Mouse (Mus musculus): Measurements from ENCODE around the gene Rps2. TPM values are rescaled to one million over a fixed set of nuclear protein-coding genes. Genes with fewer than 3 reads are reported as not detected.
"Not testable (repeated sequence)": the region's sequence is repeated elsewhere in the genome, so short reads cannot be mapped to it uniquely, and the experiment has no call there.

Rps2 gene
- total RNA-seq, 1 experiment from 2014 or later = 1,140 TPM

- ATAC-seq (replicated peaks in 1 of 2; ENCODE audit: insufficient read depth in 1 of 2, low FRiP score in 2 of 2, low TSS enrichment in 1 of 2, low read depth in 1 of 2, poor library complexity in 2 of 2, severe bottlenecking in 2 of 2) = peak; percentile 42 to 67
These were observed 21.8 kb upstream of the Rps2 start, which contains the start of the genes Gfer and Noxo1 for GRCm38 (mm10) chr17:24696011-24696697. Gene Gfer, minus strand, starts transcription at chr17:24696156. Gene Noxo1, plus strand, starts transcription at chr17:24696234.

DNA sequence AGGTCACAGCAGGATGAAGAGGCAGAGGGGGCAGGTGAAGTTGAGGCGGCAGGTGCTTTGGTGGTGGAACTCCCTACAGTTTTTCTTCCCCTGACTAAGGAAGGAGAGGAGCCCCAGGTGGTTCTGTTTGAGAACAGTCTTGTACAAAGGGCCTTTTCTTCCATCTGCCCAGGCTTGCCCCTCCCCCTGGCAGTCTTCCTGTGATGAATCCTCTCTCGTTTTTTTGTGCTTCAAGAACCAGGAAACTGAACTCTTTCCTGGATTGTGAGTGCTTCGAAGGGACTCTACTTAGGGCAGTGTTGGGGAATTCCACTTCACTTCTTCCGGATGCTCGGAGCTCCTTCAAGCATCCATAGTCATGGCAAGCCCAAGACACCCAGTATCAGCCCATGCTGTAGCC lies 19.9 kb upstream of the Rps2 start:
- ATAC-seq (replicated peaks in 1 of 2; ENCODE audit: insufficient read depth in 1 of 2, low FRiP score in 2 of 2, low TSS enrichment in 1 of 2, low read depth in 1 of 2, poor library complexity in 2 of 2, severe bottlenecking in 2 of 2) = no peak

DNA sequence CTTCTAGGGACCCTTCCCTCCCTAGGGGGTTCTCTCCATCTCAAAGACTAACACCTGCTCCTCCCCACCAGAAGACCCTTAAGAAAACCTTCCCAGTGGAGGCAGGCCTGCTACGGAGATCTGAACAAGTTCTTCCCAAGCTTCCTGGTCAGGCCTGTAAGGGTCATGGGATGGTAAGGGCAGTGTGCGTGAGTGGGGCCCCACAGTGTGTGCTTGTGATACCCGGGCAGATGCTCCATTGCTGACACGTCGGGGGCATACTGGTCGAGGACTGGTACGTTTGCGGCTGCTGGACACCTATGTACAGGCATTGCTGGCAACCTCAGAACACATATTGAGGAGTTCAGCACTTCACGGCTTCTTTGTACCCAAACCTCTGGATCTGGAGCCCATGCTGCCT lies 19.2 kb upstream of the Rps2 start:
- ATAC-seq (replicated peaks in 1 of 2; ENCODE audit: insufficient read depth in 1 of 2, low FRiP score in 2 of 2, low TSS enrichment in 1 of 2, low read depth in 1 of 2, poor library complexity in 2 of 2, severe bottlenecking in 2 of 2) = no peak

- no peak for ATAC-seq (replicated peaks in 1 of 2; ENCODE audit: insufficient read depth in 1 of 2, low FRiP score in 2 of 2, low TSS enrichment in 1 of 2, low read depth in 1 of 2, poor library complexity in 2 of 2, severe bottlenecking in 2 of 2)
These were observed 18.4 kb upstream of the Rps2 start for GRCm38 (mm10) chr17:24699473-24699872.

GRCm38 (mm10) chr17:24701251-24701650 lies 16.7 kb upstream of the Rps2 start:
- ATAC-seq (replicated peaks in 1 of 2; ENCODE audit: insufficient read depth in 1 of 2, low FRiP score in 2 of 2, low TSS enrichment in 1 of 2, low read depth in 1 of 2, poor library complexity in 2 of 2, severe bottlenecking in 2 of 2) = no peak

DNA sequence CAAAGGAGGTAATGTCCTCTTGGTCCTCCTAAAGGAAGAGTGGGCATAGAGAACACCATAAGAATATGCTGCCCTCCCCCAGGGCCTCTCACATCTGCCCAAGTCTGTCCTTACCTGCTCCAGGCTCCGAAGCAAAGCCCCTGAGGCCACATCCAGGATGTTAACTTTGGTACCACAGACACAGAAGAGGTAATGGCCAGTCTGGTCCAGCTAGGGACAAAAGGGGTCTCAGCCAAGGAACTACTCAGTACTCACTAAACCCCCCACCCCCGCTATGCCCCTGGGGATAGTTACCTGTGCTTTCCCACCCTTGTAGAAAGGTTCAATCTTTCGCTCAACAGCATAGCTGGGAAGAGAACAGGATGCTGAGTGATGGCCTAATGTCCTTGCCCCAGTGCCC lies 12.1 kb upstream of the Rps2 start:
- ATAC-seq (replicated peaks in 1 of 2; ENCODE audit: insufficient read depth in 1 of 2, low FRiP score in 2 of 2, low TSS enrichment in 1 of 2, low read depth in 1 of 2, poor library complexity in 2 of 2, severe bottlenecking in 2 of 2) = no peak

- peak; percentile 90 to 95 for ATAC-seq (replicated peaks in 1 of 2; ENCODE audit: insufficient read depth in 1 of 2, low FRiP score in 2 of 2, low TSS enrichment in 1 of 2, low read depth in 1 of 2, poor library complexity in 2 of 2, severe bottlenecking in 2 of 2)
These were observed 10.7 kb upstream of the Rps2 start, which contains the start of gene Tbl3 for GRCm38 (mm10) chr17:24706982-24707800. Gene Tbl3, minus strand, starts transcription at chr17:24707660.

GRCm38 (mm10) chr17:24707801-24708425 lies 10.0 kb upstream of the Rps2 start:
- ATAC-seq (replicated peaks in 1 of 2; ENCODE audit: insufficient read depth in 1 of 2, low FRiP score in 2 of 2, low TSS enrichment in 1 of 2, low read depth in 1 of 2, poor library complexity in 2 of 2, severe bottlenecking in 2 of 2) = peak in 1 of 2 experiments; percentile 35; a peak in 2 of 4 replicates

GRCm38 (mm10) chr17:24708646-24709045 lies 9.3 kb upstream of the Rps2 start:
- ATAC-seq (replicated peaks in 1 of 2; ENCODE audit: insufficient read depth in 1 of 2, low FRiP score in 2 of 2, low TSS enrichment in 1 of 2, low read depth in 1 of 2, poor library complexity in 2 of 2, severe bottlenecking in 2 of 2) = peak; percentile 19 to 50; a peak in 1 of 4 replicates

DNA sequence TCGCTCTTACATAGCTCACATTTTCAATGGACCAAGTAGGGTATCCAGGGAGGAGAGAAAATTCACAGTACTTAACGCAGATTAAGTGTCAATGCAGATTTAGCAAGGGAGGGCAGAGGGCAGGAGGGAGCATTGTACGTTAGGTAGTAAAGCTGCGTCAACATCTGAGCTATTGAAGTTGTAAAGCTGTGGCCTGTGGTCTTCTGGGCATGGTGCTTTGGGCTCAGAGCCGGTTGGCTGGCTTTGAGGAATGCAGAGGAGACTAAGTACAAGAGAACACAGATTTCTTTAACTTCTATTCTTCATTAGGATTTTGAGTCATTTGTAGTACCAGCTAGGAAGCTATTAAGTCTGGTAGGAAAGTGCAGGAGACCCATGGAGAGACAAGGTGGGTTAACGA lies 2.4 kb upstream of the Rps2 start:
- ATAC-seq (replicated peaks in 1 of 2; ENCODE audit: insufficient read depth in 1 of 2, low FRiP score in 2 of 2, low TSS enrichment in 1 of 2, low read depth in 1 of 2, poor library complexity in 2 of 2, severe bottlenecking in 2 of 2) = no peak

DNA sequence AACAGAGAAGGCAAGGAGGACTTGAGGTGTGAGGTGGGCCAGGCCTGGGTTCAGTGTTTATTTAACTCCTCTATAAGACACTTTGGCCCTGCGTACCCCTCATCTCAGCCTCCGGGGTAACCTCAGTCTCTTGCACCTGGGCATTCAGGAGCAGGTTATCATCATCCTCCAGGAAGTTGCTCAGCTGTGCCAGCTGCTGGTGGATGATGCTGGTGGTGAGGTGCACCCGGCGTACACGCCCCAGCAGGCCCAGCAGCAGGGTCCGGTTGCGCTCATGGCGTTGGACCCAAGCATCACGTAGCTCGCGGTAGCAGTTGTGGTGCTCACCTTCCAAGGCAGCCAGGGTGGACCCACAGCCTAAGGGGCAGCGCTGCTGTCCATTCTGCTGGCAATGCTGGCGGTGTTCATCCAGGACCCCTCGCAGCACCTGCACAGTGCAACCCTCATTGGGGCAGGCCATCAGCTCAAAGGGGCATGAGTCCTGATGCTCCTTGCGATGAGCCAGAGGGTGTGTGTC lies 1.7 kb upstream of the Rps2 start:
- no peak for ATAC-seq (replicated peaks in 1 of 2; ENCODE audit: insufficient read depth in 1 of 2, low FRiP score in 2 of 2, low TSS enrichment in 1 of 2, low read depth in 1 of 2, poor library complexity in 2 of 2, severe bottlenecking in 2 of 2)

- ATAC-seq (replicated peaks in 1 of 2; ENCODE audit: insufficient read depth in 1 of 2, low FRiP score in 2 of 2, low TSS enrichment in 1 of 2, low read depth in 1 of 2, poor library complexity in 2 of 2, severe bottlenecking in 2 of 2) = not testable (repeated sequence)
These were observed 1.0 kb downstream of the Rps2 start for GRCm38 (mm10) chr17:24718938-24719337.

DNA sequence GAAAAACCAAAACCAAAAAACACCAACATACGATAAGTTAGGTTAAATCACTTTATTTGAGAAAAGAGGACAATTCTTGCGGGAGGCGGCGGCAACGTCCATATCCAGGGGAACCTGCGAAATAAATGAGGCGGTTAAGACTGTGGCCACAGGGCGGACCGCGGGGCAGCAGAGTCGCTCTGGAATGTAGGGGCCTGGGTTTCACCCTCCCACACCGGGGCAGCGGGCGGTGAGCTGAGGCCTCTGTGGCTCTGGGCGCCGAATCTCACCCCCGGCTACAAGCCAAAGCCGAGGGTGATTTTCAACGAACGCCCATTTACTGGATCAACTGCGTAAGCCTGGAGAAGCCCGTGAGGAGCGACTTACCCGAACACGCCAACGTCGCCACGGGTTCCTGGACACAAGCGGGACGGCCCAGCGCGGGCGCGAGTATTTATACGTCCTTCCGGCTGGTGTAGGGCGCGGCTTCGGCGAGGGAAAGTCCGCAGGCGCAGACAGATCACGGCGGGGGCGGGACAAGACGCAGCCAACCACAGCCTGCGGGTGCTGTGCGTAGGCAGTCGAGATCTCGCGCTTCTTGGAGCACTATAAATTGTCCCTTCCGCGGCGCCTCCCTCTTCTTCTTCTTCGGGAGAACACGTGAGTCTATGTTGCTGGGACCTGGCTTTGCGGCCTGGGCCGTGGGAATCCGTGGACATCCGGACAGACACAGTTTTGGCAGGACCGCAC lies 1.7 kb downstream of the Rps2 start:
- peak; percentile 82 to 88 for ATAC-seq (replicated peaks in 1 of 2; ENCODE audit: insufficient read depth in 1 of 2, low FRiP score in 2 of 2, low TSS enrichment in 1 of 2, low read depth in 1 of 2, poor library complexity in 2 of 2, severe bottlenecking in 2 of 2)

GRCm38 (mm10) chr17:24720616-24721015 lies 2.7 kb downstream of the Rps2 start:
- ATAC-seq (replicated peaks in 1 of 2; ENCODE audit: insufficient read depth in 1 of 2, low FRiP score in 2 of 2, low TSS enrichment in 1 of 2, low read depth in 1 of 2, poor library complexity in 2 of 2, severe bottlenecking in 2 of 2) = not testable (repeated sequence)

DNA sequence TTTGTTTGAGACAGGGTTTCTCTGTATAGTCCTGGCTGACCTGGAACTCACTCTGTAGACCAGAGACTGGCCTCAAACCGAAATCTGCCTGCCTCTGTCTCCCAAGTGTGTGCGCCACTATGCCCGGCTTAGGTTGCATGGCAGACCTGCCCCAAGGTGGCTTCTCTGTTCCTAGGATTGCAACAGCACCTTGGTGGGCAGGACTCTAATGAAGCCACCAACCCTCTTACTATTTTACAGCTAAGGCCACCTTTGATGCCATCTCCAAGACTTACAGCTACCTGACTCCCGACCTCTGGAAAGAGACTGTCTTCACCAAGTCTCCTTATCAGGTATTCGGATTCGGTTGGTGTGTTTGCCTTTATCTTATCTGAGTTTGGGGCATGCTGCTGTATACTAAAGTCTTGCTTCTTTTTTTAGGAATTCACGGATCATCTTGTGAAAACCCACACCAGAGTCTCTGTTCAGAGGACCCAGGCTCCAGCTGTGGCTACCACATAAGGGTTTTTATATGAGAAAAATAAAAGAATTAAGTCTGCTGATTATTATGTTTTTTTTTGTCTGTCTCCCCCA lies 3.6 kb downstream of the Rps2 start:
- ATAC-seq (replicated peaks in 1 of 2; ENCODE audit: insufficient read depth in 1 of 2, low FRiP score in 2 of 2, low TSS enrichment in 1 of 2, low read depth in 1 of 2, poor library complexity in 2 of 2, severe bottlenecking in 2 of 2) = not testable (repeated sequence)

DNA sequence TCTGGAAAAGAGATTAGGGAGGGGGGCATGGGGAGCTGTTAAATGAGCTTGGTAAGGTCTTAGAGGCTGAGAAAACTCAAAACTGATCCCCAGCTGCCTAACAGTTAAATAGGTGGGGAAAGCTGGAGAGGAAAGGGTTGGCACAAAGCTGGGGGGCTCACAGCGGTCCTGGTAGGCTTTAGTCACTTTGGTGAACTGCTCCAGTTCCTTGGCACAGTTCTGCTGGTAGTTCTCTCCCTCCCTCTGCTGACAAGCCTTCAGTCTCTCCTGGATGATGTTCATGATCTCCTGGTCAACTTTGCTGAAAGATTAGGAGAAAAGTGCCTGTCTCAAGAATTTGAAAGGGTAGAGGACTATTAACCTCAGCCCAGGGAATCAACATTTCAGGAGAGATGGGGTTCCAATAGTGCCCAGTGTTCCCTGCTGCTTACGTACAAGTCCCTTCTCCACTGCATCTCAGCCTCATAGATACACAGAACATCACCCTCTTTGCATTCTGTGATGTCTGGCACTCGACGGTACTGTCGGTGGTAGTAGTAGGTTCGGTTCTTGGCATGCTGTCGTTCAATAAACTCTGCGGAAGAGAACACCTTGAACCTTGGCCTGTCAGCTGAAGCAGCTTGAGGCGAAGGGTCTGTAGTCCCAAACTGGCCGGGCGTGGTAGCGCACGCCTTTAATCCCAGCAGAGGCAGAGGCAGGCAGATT lies 4.5 kb downstream of the Rps2 start:
- no peak for ATAC-seq (replicated peaks in 1 of 2; ENCODE audit: insufficient read depth in 1 of 2, low FRiP score in 2 of 2, low TSS enrichment in 1 of 2, low read depth in 1 of 2, poor library complexity in 2 of 2, severe bottlenecking in 2 of 2)
